Mouse (Mus musculus): Measurements from ENCODE around the gene Oprm1.

DNA sequence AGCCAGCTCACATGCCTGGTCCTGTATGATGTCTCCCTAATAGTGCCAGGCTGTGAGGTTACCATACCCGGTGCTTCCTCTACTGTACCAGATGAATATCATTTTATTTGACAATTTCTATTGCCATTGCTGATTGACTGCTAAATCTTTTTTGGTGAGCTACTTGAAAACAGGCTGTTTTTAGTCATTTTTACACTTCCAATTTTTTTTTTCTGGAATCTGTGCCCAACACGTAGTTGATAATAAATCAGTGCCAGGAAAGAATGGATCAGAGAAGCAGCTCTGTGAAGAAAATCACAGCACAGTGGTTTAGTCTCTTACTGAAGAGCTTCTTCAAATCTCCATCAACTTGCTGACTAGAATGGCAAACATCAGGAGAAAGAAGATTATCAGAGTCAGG is 168.4 kb downstream of the Oprm1 start:
- TF ChIP-seq MAX (IDR thresholded peaks at IDR 0.05; ENCODE audit: low read depth) (no peak), TCF12 (IDR thresholded peaks at IDR 0.05; ENCODE audit: insufficient read depth, poor library complexity, severe bottlenecking) (no peak), SRF (IDR thresholded peaks at IDR 0.05; ENCODE audit: control insufficient read depth, insufficient read length, low read depth) (no peak), USF1 (IDR thresholded peaks at IDR 0.05; ENCODE audit: low read depth) (no peak), MYOG (IDR thresholded peaks at IDR 0.05; ENCODE audit: control insufficient read depth in 1 of 3, insufficient read depth in 1 of 3, insufficient read length in 2 of 3, low read depth in 2 of 3) (no peak)
